In the genomic region with DNA sequence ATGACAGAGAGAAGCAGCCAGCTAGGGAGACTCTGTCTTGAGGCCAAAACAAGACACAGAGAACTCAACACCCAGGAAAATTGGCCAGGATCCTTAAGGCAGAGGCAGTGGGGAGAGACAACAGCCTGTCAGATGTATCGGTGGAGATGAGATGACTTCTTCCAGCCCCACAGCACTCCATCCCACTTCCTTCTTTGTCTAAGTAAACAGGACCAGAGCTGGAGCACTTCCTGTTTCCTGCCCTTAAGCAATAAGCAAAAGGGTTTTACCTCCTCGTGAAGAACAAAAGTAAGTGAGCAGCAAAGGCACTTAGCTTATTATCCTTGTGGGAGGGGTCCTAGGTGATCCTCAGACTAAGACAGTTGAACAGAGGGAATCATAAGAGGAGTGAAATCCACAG, we compare ENCODE assay signal across 27 mouse cellular contexts.
A peak's percentile ranks its signal among the peaks of the same experiment; 100 is the strongest.
DNase-seq lines count a peak whose midpoint lies in the region; ATAC-seq lines count a peak whose summit lies in the region.
"Had no signal": no experiment of that assay in that cellular context is flagged by ENCODE, and none has a peak within 500 bp of the region (broad histone marks: within the 10 kb centered on the region; RNA-seq: fewer than 3 reads in every experiment).

No protein-coding gene starts in this region.

- peak; percentile 66; the same call in 1 of the 2 replicates for ATAC-seq in common myeloid progenitor, adult 5-6 weeks (replicated peaks; ENCODE audit: low read depth, poor library complexity, severe bottlenecking)
- ATAC-seq in megakaryocyte progenitor cell, adult 5-6 weeks (replicated peaks; ENCODE audit: poor library complexity), result peak; percentile 55
- ATAC-seq: activated CD4-positive, CD25-positive, alpha-beta regulatory T cell, adult 4 months; forebrain, embryonic 14.5 days; hindbrain, embryonic 16.5 days; intestine, embryonic 15.5 days had no signal

- no peaks in the 10 kb centered on the region for H3K4me1 ChIP-seq in forebrain, embryonic 10.5 days
- H3K4me1 ChIP-seq: heart, embryonic 12.5 days; heart, embryonic 15.5 days; hindbrain, embryonic 10.5 days; hindbrain, embryonic 13.5 days; intestine, embryonic 15.5 days had no signal

- H3K4me3 ChIP-seq in forebrain, embryonic 10.5 days, result no peak overlapping the region
- H3K4me3 ChIP-seq: gastrocnemius, adult 2 months; heart, adult 2 months; heart, embryonic 12.5 days; heart, embryonic 15.5 days; hindbrain, embryonic 10.5 days; hindbrain, embryonic 13.5 days; intestine, embryonic 15.5 days had no signal

- DNase-seq in heart, adult 11 months, result peak; percentile 21
- DNase-seq in heart, adult 9 months (ENCODE audit: low spot score in 2 of 2), result no peak
- DNase-seq in lung, postnatal 36 days, result peak; percentile 21
- DNase-seq in lung, adult 18-20 months, result no peak
- no peak for DNase-seq in forebrain, embryonic 10.5 days (ENCODE audit: extremely low spot score, low spot score)
- DNase-seq: adrenal gland, adult 8-10 months; adrenal gland, postnatal 25 days; B cell, adult 2 months; cerebellum, adult 11-12 months; cerebellum, adult 8-10 months; cerebellum, postnatal 10 days; cerebellum, postnatal 36 days; gastrocnemius, adult 2 months; gastrocnemius, postnatal 14 days; heart, adult 2 months; heart, postnatal 10 days; heart, postnatal 36 days had no signal

- H3K36me3 ChIP-seq in forebrain, embryonic 10.5 days (replicated peaks), result no peaks in the 10 kb centered on the region
- H3K36me3 ChIP-seq: heart, embryonic 12.5 days; heart, embryonic 15.5 days; hindbrain, embryonic 10.5 days; hindbrain, embryonic 13.5 days; intestine, embryonic 15.5 days had no signal

- H3K27me3 ChIP-seq in forebrain, embryonic 10.5 days (ENCODE audit: poor library complexity, severe bottlenecking), result no peaks in the 10 kb centered on the region
- H3K27me3 ChIP-seq: heart, embryonic 12.5 days; heart, embryonic 15.5 days; hindbrain, embryonic 13.5 days; intestine, embryonic 15.5 days had no signal

- WGBS in forebrain, embryonic 10.5 days, result 67% methylated on average over 2 of the region's 2 CpGs

- no peak overlapping the region for H3K27ac ChIP-seq in forebrain, embryonic 10.5 days
- H3K27ac ChIP-seq: gastrocnemius, adult 2 months; heart, adult 2 months; heart, embryonic 15.5 days; hindbrain, embryonic 10.5 days; hindbrain, embryonic 13.5 days; intestine, embryonic 15.5 days had no signal

- no peaks in the 10 kb centered on the region for H3K9me3 ChIP-seq in forebrain, embryonic 10.5 days
- H3K9me3 ChIP-seq: heart, embryonic 12.5 days; heart, embryonic 15.5 days; hindbrain, embryonic 10.5 days; hindbrain, embryonic 13.5 days; intestine, embryonic 15.5 days had no signal

Comparison
In these comparisons a context has a peak if more than half of its experiments do, and no peak if none do; other contexts are left out.
1. DNase-seq: peak in heart, adult 11 months (single experiment) and lung, postnatal 36 days (single experiment); none in heart, adult 9 months (0 of 2), lung, adult 18-20 months (0 of 2) and forebrain, embryonic 10.5 days (single experiment).